Mouse (Mus musculus) lung, embryonic 16.5 days (tissue): Measurements from ENCODE around the gene Tmem163. TPM values are rescaled to one million over a fixed set of nuclear protein-coding genes. Genes with fewer than 3 reads are reported as not detected.

ENCODE experiments used
- ATAC-seq: fragments of 200-750 bp; cut with Nextera tagmentation; 2 replicates; pipeline ENCODE4 v1.8.0; 2017; ENCODE audit warnings: low read depth, mild to moderate bottlenecking, moderate library complexity
- H3K27ac ChIP-seq: fragments of 300-500 bp; sonication (generic); 2 replicates; pipeline ENCODE4 v1.5.1; 2014; ENCODE audit warnings: mild to moderate bottlenecking, control low read depth, low read length
- H3K27me3 ChIP-seq: fragments of 300-500 bp; sonication (generic); 2 replicates; pipeline ENCODE4 v1.6.1; 2014; ENCODE audit warnings: low read depth, low read length, mixed read lengths; ENCODE audit not compliant: control insufficient read depth, insufficient read depth
- H3K36me3 ChIP-seq: fragments of 300-500 bp; sonication (generic); 2 replicates; pipeline ENCODE4 v1.6.1; 2014; ENCODE audit warnings: low read length; ENCODE audit not compliant: control insufficient read depth, insufficient read depth
- H3K4me1 ChIP-seq: fragments of 300-500 bp; sonication (generic); replicated peaks from 2 replicates; pipeline ENCODE4 v1.6.1; 2014; ENCODE audit warnings: low read length, mixed read lengths; ENCODE audit not compliant: control insufficient read depth, insufficient read depth
- H3K4me2 ChIP-seq: fragments of 300-500 bp; sonication (generic); 2 replicates; pipeline ENCODE4 v1.6.1; 2014; ENCODE audit warnings: low read depth, low read length, control low read depth
- H3K4me3 ChIP-seq: fragments of 300-500 bp; sonication (generic); 2 replicates; pipeline ENCODE4 v1.5.1; 2014; ENCODE audit warnings: mild to moderate bottlenecking, low read length, control low read depth
- H3K9ac ChIP-seq: fragments of 300-500 bp; sonication (generic); 2 replicates; pipeline ENCODE4 v1.6.1; 2014; ENCODE audit warnings: low read length, control low read depth
- H3K9me3 ChIP-seq: fragments of 300-500 bp; sonication (generic); 2 replicates; pipeline ENCODE4 v1.6.1; 2016; ENCODE audit warnings: low read length; ENCODE audit not compliant: control insufficient read depth
- WGBS: fragments of 180-500 bp; shearing (Covaris S2); extraction: QIAGEN DNeasy Blood & Tissue Kit; methylation state at CpG from one replicate; pipeline ENCODE4 v1.1.7; 2014; 5-methylcytosine and 5-hydroxymethylcytosine counted together
- polyA plus RNA-seq: library from polyadenylated mRNA; unstranded; fragments of >200 nt; fragmentation: Nextera tagmentation; extraction: Ambion mirVana; gene quantifications from 2 replicates; pipeline ENCODE4 v1.2.1, GENCODE M21; 2015

Gene Tmem163
- polyA plus RNA-seq, 1 experiment from 2014 or later = 3.3 TPM

GRCm38 (mm10) chr1:127514888-127515287 is 164.5 kb downstream of the Tmem163 start:
- Histone ChIP-seq H3K27me3 (no peaks in the 10 kb centered on the region), H3K36me3 (no peaks in the 10 kb centered on the region), H3K4me2 (no peak overlapping the region), H3K27ac (no peak overlapping the region), H3K9me3 (0 out of 2 replicates have a peak, but pooled peaks cover 3% of the 10 kb centered on the region), H3K4me1 (no peaks in the 10 kb centered on the region), H3K4me3 (no peak overlapping the region), H3K9ac (no peak overlapping the region)
- WGBS = 95% methylated on average over 10 of the region's 10 CpGs
- ATAC-seq = no peak

GRCm38 (mm10) chr1:127514479-127514878 is 164.9 kb downstream of the Tmem163 start:
- Histone ChIP-seq H3K4me3 (no peak overlapping the region), H3K4me2 (no peak overlapping the region)
- WGBS = 57% methylated on average over 3 of the region's 3 CpGs

DNA sequence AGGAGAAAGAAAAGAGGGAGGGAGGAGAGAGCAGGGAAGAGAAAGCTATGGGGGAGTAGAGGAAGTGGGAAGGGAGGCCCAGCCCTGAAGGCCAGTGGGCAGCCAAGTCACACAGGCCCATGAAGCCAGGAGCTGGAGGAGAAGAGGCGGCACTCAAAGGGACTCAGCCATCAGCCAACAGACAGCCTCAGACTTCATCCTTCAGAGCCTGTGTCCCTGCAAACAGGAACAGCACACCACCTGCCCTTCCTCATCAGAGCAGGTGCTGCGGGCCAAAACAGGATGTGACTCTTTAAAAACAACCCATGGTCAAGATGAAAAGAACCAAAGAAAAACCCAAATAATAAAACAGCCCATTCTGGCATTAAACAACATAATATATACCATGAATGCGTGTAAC is 165.7 kb downstream of the Tmem163 start:
- H3K27me3 ChIP-seq = no peaks in the 10 kb centered on the region
- H3K4me2 ChIP-seq = no peak overlapping the region
- no peak overlapping the region for H3K4me3 ChIP-seq
- H3K9ac ChIP-seq = no peak overlapping the region
- H3K4me1 ChIP-seq = no peaks in the 10 kb centered on the region
- no peak overlapping the region for H3K27ac ChIP-seq
- 80% methylated on average over 3 of the region's 3 CpGs for WGBS
- no peak for ATAC-seq
- no peaks in the 10 kb centered on the region for H3K36me3 ChIP-seq
- H3K9me3 ChIP-seq = 0 out of 2 replicates have a peak, but pooled peaks cover 3% of the 10 kb centered on the region

More at GRCm38 (mm10) chr1:127514479-127514878, 164.9 kb downstream of the Tmem163 start:
- Histone ChIP-seq H3K36me3 (no peaks in the 10 kb centered on the region), H3K9me3 (0 out of 2 replicates have a peak, but pooled peaks cover 3% of the 10 kb centered on the region), H3K27ac (no peak overlapping the region), H3K4me1 (no peaks in the 10 kb centered on the region), H3K27me3 (no peaks in the 10 kb centered on the region), H3K9ac (no peak overlapping the region)
- no peak for ATAC-seq

DNA sequence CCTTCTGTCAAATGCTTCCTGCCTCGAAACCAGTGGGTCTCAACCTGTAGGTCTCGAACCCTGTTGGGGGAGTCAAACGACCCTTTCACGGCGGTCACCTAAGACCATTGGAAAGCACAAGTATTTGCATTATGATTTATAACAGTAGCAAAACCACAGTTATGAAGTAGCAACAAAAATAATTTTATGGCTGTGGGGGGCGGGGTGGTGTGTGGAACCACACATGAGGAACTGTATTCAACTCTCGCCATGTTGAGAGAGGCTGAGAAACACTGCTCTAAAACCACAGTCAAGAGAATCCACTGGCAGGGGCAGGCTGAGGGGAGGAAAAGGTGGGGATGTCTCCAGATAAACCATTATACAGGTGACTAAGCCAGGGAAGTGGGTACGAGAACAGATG is 166.2 kb downstream of the Tmem163 start:
- 82% methylated on average over 8 of the region's 8 CpGs for WGBS
- Histone ChIP-seq H3K9me3 (0 out of 2 replicates have a peak, but pooled peaks cover 3% of the 10 kb centered on the region), H3K4me1 (no peaks in the 10 kb centered on the region), H3K36me3 (no peaks in the 10 kb centered on the region), H3K9ac (no peak overlapping the region), H3K27ac (no peak overlapping the region), H3K27me3 (no peaks in the 10 kb centered on the region), H3K4me2 (no peak overlapping the region), H3K4me3 (no peak overlapping the region)
- ATAC-seq = no peak

- Histone ChIP-seq H3K9ac (no peak overlapping the region), H3K27me3 (no peaks in the 10 kb centered on the region), H3K4me3 (no peak overlapping the region), H3K4me2 (no peak overlapping the region), H3K9me3 (0 out of 2 replicates have a peak, but pooled peaks cover 3% of the 10 kb centered on the region), H3K36me3 (no peaks in the 10 kb centered on the region), H3K4me1 (no peaks in the 10 kb centered on the region), H3K27ac (no peak overlapping the region)
- ATAC-seq = no peak
- 73% methylated on average over 6 of the region's 6 CpGs for WGBS
Observed at GRCm38 (mm10) chr1:127512709-127513108, 166.6 kb downstream of the Tmem163 start.

DNA sequence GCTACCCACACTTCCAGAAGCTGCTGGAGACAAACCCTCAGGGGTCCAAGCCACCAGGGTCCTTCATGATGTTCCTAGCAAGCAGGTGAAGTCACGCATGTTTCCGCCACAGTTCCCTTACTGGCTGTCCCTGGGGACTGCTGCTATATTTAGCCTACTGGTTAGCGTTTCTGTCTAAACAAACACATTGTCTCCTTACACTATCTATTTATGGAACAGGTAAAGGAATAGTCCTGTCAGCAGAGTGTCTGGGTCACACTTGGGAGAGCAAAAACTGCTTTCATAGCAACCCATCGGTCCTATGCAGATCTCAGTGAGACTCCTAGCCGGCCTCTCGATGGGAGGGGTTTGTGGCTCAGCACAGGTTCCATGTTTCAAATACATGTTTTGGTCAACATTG is 168.0 kb downstream of the Tmem163 start:
- WGBS = 80% methylated on average over 6 of the region's 6 CpGs
- Histone ChIP-seq H3K27me3 (no peaks in the 10 kb centered on the region), H3K27ac (no peak overlapping the region), H3K4me1 (no peaks in the 10 kb centered on the region), H3K9ac (no peak overlapping the region), H3K9me3 (0 out of 2 replicates have a peak, but pooled peaks cover 3% of the 10 kb centered on the region), H3K36me3 (no peaks in the 10 kb centered on the region), H3K4me2 (no peak overlapping the region), H3K4me3 (no peak overlapping the region)
- ATAC-seq = no peak

DNA sequence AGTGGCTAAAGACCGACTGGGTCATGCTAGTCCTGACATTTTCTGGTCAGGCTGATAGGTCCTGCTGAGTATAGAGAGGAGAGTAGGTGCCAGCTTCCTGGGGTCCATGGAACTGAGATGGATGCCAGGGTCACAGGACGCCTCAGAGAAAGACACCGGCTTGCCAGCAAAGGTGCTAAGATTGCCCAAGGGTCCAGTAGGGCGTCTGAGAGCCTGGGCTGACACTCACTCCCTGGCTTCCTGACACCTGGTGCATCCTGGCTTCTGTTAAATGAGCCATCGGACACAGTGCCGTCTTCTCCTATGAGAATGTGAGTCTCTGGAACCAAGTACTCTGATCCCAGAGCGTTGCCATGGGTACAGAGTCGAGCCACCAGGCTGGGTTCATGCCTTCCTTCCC is 170.4 kb downstream of the Tmem163 start:
- ATAC-seq = no peak
- 80% methylated on average over 8 of the region's 8 CpGs for WGBS
- Histone ChIP-seq H3K36me3 (no peaks in the 10 kb centered on the region), H3K4me3 (no peak overlapping the region), H3K4me1 (no peaks in the 10 kb centered on the region), H3K4me2 (no peak overlapping the region), H3K9me3 (no peaks in the 10 kb centered on the region), H3K27me3 (no peaks in the 10 kb centered on the region), H3K27ac (no peak overlapping the region), H3K9ac (no peak overlapping the region)

- no peak overlapping the region for H3K4me3 ChIP-seq
- H3K9me3 ChIP-seq = no peaks in the 10 kb centered on the region
- ATAC-seq = no peak
- no peaks in the 10 kb centered on the region for H3K27me3 ChIP-seq
- no peak overlapping the region for H3K4me2 ChIP-seq
- H3K9ac ChIP-seq = no peak overlapping the region
- no peak overlapping the region for H3K27ac ChIP-seq
- 72% methylated on average over 16 of the region's 16 CpGs for WGBS
- no peaks in the 10 kb centered on the region for H3K36me3 ChIP-seq
- H3K4me1 ChIP-seq = no peaks in the 10 kb centered on the region
Observed at GRCm38 (mm10) chr1:127508067-127508739, 171.1 kb downstream of the Tmem163 start.

- Histone ChIP-seq H3K27me3 (no peaks in the 10 kb centered on the region), H3K4me3 (no peak overlapping the region), H3K36me3 (no peaks in the 10 kb centered on the region), H3K4me2 (no peak overlapping the region), H3K9me3 (no peaks in the 10 kb centered on the region), H3K4me1 (no peaks in the 10 kb centered on the region), H3K27ac (no peak overlapping the region), H3K9ac (no peak overlapping the region)
- 80% methylated on average over 10 of the region's 10 CpGs for WGBS
- ATAC-seq = no peak
Observed at GRCm38 (mm10) chr1:127507042-127507650, 172.2 kb downstream of the Tmem163 start.
